Mouse (Mus musculus) intestine, embryonic 14.5 days (tissue): ENCODE measurements around the gene Zbtb16. TPM values are rescaled to one million over a fixed set of nuclear protein-coding genes. Genes with fewer than 3 reads are reported as not detected.
A peak's percentile ranks its signal among the peaks of the same experiment; 100 is the strongest.

Experiments used
- ATAC-seq: fragments of 200-750 bp; cut with Nextera tagmentation; replicated peaks from 2 replicates; pipeline ENCODE4 v1.8.0; 2017; ENCODE audit warnings: low read depth, moderate number of reproducible peaks, moderate TSS enrichment, moderate library complexity; ENCODE audit not compliant: low FRiP score, low TSS enrichment
- DNase-seq: peaks from one replicate; pipeline ENCODE4 v3.0.0-alpha.2; 2018; ENCODE audit warnings: low spot score
- H3K27ac ChIP-seq: fragments of 300-500 bp; sonication (generic); 2 replicates; pipeline ENCODE4 v1.5.1; 2014; ENCODE audit warnings: low read depth, mild to moderate bottlenecking, control low read depth
- H3K27me3 ChIP-seq: fragments of 300-500 bp; sonication (generic); replicated peaks from 2 replicates; pipeline ENCODE4 v1.6.1; 2014; ENCODE audit warnings: low read length, control low read depth; ENCODE audit not compliant: control insufficient read depth, insufficient read depth
- H3K36me3 ChIP-seq: fragments of 300-500 bp; sonication (generic); 2 replicates; pipeline ENCODE4 v1.6.1; 2014; ENCODE audit warnings: low read length, control low read depth; ENCODE audit not compliant: control insufficient read depth, insufficient read depth
- H3K4me1 ChIP-seq: fragments of 300-500 bp; sonication (generic); replicated peaks from 2 replicates; pipeline ENCODE4 v1.6.1; 2014; ENCODE audit warnings: low read length, control low read depth, mixed read lengths; ENCODE audit not compliant: control insufficient read depth, insufficient read depth
- H3K4me2 ChIP-seq: fragments of 300-500 bp; sonication (generic); 2 replicates; pipeline ENCODE4 v1.6.1; 2014; ENCODE audit warnings: low read length
- H3K4me3 ChIP-seq: fragments of 300-500 bp; sonication (generic); 2 replicates; pipeline ENCODE4 v1.5.1; 2014; ENCODE audit warnings: low read depth, low read length, control low read depth, mixed read lengths
- H3K9ac ChIP-seq: fragments of 300-500 bp; sonication (generic); 2 replicates; pipeline ENCODE4 v1.6.1; 2014; ENCODE audit warnings: mild to moderate bottlenecking, low read length
- H3K9me3 ChIP-seq: fragments of 300-500 bp; sonication (generic); 2 replicates; pipeline ENCODE4 v1.6.1; 2016; ENCODE audit warnings: low read length, control low read depth; ENCODE audit not compliant: control insufficient read depth
- WGBS: fragments of 180-500 bp; shearing (Covaris S2); extraction: QIAGEN DNeasy Blood & Tissue Kit; methylation state at CpG from one replicate; pipeline ENCODE4 v1.1.7; 2014; 5-methylcytosine and 5-hydroxymethylcytosine counted together
- polyA plus RNA-seq: library from polyadenylated mRNA; unstranded; fragments of >200 nt; fragmentation: Nextera tagmentation; extraction: Ambion mirVana; gene quantifications from 2 replicates; pipeline ENCODE4 v1.2.1, GENCODE M21; 2014

The Zbtb16 gene
- polyA plus RNA-seq, 1 experiment from 2014 or later, result 2.4 TPM

- H3K27me3 ChIP-seq, result no peaks in the 10 kb centered on the region
- 80% methylated on average over 11 of the region's 11 CpGs for WGBS
- no peak for DNase-seq
- peaks cover 23% of the 10 kb centered on the region for H3K4me1 ChIP-seq
- H3K27ac ChIP-seq, result no peak overlapping the region
- H3K9ac ChIP-seq, result no peak overlapping the region
- ATAC-seq, result no peak
- no peaks in the 10 kb centered on the region for H3K36me3 ChIP-seq
- no peak overlapping the region for H3K4me3 ChIP-seq
- H3K4me2 ChIP-seq, result no peak overlapping the region
- no peaks in the 10 kb centered on the region for H3K9me3 ChIP-seq
Observed at GRCm38 (mm10) chr9:48743338-48744285, 92.4 kb downstream of the Zbtb16 start.

- 94% methylated on average over 7 of the region's 7 CpGs for WGBS
- H3K9me3 ChIP-seq, result no peaks in the 10 kb centered on the region
- ATAC-seq, result no peak
Observed at GRCm38 (mm10) chr9:48742150-48742549, 93.9 kb downstream of the Zbtb16 start.

GRCm38 (mm10) chr9:48741433-48742077 is 94.5 kb downstream of the Zbtb16 start:
- no peak for ATAC-seq
- WGBS, result 93% methylated on average over 14 of the region's 14 CpGs

More at GRCm38 (mm10) chr9:48742150-48742549, 93.9 kb downstream of the Zbtb16 start:
- Histone ChIP-seq H3K4me2 (no peak overlapping the region), H3K36me3 (no peaks in the 10 kb centered on the region), H3K4me3 (no peak overlapping the region), H3K27me3 (no peaks in the 10 kb centered on the region), H3K4me1 (peaks cover 24% of the 10 kb centered on the region), H3K9ac (no peak overlapping the region), H3K27ac (no peak overlapping the region)
- DNase-seq, result no peak

GRCm38 (mm10) chr9:48740732-48741255 is 95.2 kb downstream of the Zbtb16 start:
- WGBS, result 55% methylated on average over 4 of the region's 4 CpGs
- Histone ChIP-seq H3K9me3 (no peaks in the 10 kb centered on the region), H3K27ac (peak overlapping the region; percentile 29; the same call in 1 of the 2 replicates), H3K36me3 (no peaks in the 10 kb centered on the region), H3K4me3 (no peak overlapping the region), H3K9ac (no peak overlapping the region), H3K4me1 (peaks cover 36% of the 10 kb centered on the region), H3K27me3 (no peaks in the 10 kb centered on the region), H3K4me2 (no peak overlapping the region)
- ATAC-seq, result no peak
- no peak for DNase-seq

More at GRCm38 (mm10) chr9:48741433-48742077, 94.5 kb downstream of the Zbtb16 start:
- Histone ChIP-seq H3K4me2 (no peak overlapping the region), H3K27ac (no peak overlapping the region), H3K9me3 (no peaks in the 10 kb centered on the region), H3K27me3 (no peaks in the 10 kb centered on the region), H3K36me3 (no peaks in the 10 kb centered on the region), H3K4me3 (no peak overlapping the region), H3K9ac (no peak overlapping the region), H3K4me1 (peaks cover 30% of the 10 kb centered on the region)
- DNase-seq, result no peak

GRCm38 (mm10) chr9:48740098-48740505 is 95.9 kb downstream of the Zbtb16 start:
- Histone ChIP-seq H3K27me3 (no peaks in the 10 kb centered on the region), H3K9me3 (no peaks in the 10 kb centered on the region), H3K4me1 (peaks cover 40% of the 10 kb centered on the region), H3K4me2 (peak overlapping the region; percentile 33), H3K9ac (no peak overlapping the region), H3K4me3 (no peak overlapping the region), H3K27ac (peak overlapping the region; percentile 29), H3K36me3 (no peaks in the 10 kb centered on the region)
- ATAC-seq (peak; percentile 80), DNase-seq (peak; percentile 92)
- WGBS, result 22% methylated on average over 11 of the region's 11 CpGs

DNA sequence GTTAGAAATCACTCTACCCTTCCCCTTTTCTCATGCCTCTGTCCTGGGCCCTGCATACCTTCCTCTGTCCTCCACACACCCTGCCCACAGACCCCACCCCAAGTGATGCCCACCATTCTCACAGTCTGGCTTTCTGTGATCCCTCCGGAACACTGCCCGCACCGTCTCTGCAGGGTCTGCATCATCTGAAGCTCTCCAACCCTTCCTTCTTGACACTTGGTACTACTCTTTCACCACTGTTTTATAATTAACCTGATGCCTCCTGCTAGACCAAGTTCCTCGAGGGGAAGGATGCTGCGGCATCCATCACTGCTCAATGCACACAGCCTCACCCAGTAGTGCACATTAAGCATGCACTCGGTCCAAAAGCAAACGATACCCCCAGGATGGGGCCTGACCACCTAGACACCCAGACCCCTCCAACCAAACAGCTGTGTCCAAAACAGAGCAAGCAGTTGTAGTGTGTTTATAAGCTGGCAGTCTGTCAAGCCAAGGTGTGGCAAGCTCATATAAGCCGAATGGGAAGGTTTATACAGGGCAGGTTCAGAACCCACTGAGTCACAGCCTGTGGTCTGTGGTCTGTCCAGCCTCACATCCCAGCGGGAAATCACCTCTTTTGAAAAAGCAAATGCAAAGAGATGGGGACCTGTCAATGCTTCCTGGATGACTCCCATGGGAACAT is 97.1 kb downstream of the Zbtb16 start:
- no peaks in the 10 kb centered on the region for H3K36me3 ChIP-seq
- ATAC-seq, result no peak
- no peak overlapping the region for H3K4me3 ChIP-seq
- no peak for DNase-seq
- peaks cover 40% of the 10 kb centered on the region for H3K4me1 ChIP-seq
- H3K9me3 ChIP-seq, result no peaks in the 10 kb centered on the region
- H3K27ac ChIP-seq, result no peak overlapping the region
- no peaks in the 10 kb centered on the region for H3K27me3 ChIP-seq
- WGBS, result 80% methylated on average over 9 of the region's 9 CpGs
- no peak overlapping the region for H3K9ac ChIP-seq
- no peak overlapping the region for H3K4me2 ChIP-seq

GRCm38 (mm10) chr9:48737911-48738310 is 98.1 kb downstream of the Zbtb16 start:
- Histone ChIP-seq H3K27me3 (no peaks in the 10 kb centered on the region), H3K9me3 (no peaks in the 10 kb centered on the region), H3K4me3 (no peak overlapping the region), H3K9ac (no peak overlapping the region), H3K27ac (peak overlapping the region; percentile 76), H3K4me2 (peak overlapping the region; percentile 40), H3K36me3 (no peaks in the 10 kb centered on the region), H3K4me1 (peaks cover 44% of the 10 kb centered on the region)
- 0 out of 2 replicates have a peak, but pooled peaks have one; percentile 1 for ATAC-seq
- 17% methylated on average over 2 of the region's 2 CpGs for WGBS
- DNase-seq, result no peak

DNA sequence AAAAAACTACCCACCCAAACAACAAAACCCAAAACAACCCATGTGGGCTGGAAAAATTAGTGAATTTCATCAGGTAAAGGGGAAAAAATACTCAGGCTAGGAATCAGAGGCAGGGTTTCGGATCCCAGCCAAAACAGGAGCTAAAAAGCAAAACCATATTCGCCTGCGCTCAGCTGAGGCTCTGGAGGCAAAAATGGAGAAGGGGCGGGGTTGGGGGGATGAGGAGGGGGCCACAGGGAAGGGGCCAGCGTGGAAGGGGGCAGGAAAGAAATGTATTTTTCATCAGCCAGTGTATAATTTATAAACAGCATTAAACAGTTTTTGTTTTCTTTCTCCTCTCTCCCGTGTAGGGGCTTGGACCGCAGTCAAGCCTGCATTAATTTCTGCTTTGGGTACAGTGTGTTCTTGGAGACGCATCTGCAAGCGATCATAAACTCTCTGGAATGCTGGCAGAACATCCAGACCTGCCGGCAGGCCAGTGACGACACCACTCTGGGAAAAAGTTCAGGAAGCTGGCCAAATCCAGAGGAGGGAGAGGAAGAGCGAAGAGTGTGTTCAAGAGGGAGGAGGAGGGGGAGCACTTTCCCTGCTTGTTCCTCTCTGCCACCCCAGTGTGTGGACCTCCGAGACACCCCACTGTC is 98.7 kb downstream of the Zbtb16 start:
- Histone ChIP-seq H3K36me3 (no peaks in the 10 kb centered on the region), H3K9me3 (no peaks in the 10 kb centered on the region), H3K27ac (peak overlapping the region; percentile 76), H3K4me1 (peaks cover 44% of the 10 kb centered on the region), H3K4me3 (no peak overlapping the region), H3K4me2 (peak overlapping the region; percentile 40), H3K9ac (no peak overlapping the region), H3K27me3 (no peaks in the 10 kb centered on the region)
- DNase-seq, result peak; percentile 80
- peak; percentile 65 for ATAC-seq
- 17% methylated on average over 13 of the region's 13 CpGs for WGBS
